Mouse (Mus musculus) cerebral cortex, adult 2 months (tissue): ENCODE results near the gene Cdh13.

Experiments used
- WGBS: fragments of 180-500 bp; shearing (Covaris S2); methylation state at CpG from one replicate; pipeline ENCODE4 v1.1.7; 2018; 5-methylcytosine and 5-hydroxymethylcytosine counted together

The Cdh13 gene

GRCm38 (mm10) chr8:118283600-118284111 lies at the start of gene Cdh13:
Cdh13 (plus strand) TSS chr8:118283733.
- WGBS, result under 1% methylated on average over 33 of the region's 33 CpGs

GRCm38 (mm10) chr8:118235626-118236025 lies 47.9 kb upstream of the Cdh13 start:
- WGBS, result 76% methylated on average over 7 of the region's 7 CpGs

DNA sequence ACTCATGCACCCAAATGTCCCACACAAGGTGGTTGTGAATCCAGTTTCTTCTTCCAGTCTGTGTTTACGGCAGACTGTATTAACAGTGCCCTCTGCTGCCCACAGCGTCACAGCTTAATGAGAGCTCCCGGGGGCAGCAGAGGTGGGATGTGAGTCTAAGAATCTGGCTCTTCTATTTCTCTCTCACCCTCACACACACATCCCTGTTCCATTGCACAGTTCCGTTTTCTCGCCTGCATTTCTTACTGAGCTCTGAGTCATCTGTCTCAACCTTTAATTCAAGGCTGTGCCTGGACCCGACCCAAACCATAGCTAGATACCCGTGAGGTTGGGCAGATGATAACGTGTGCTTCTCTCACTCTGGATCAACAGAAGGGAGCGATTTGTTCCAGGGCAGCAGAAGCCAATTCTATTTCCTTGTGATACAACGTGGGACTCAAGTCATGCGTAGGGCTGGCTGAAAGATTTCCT lies 46.3 kb upstream of the Cdh13 start:
- 29% methylated on average over 11 of the region's 11 CpGs for WGBS

GRCm38 (mm10) chr8:118238156-118238555 lies 45.4 kb upstream of the Cdh13 start:
- 60% methylated on average over 5 of the region's 5 CpGs for WGBS

- 70% methylated on average over 1 of the region's 1 CpGs for WGBS
Measured at GRCm38 (mm10) chr8:118239186-118239585, 44.3 kb upstream of the Cdh13 start.

DNA sequence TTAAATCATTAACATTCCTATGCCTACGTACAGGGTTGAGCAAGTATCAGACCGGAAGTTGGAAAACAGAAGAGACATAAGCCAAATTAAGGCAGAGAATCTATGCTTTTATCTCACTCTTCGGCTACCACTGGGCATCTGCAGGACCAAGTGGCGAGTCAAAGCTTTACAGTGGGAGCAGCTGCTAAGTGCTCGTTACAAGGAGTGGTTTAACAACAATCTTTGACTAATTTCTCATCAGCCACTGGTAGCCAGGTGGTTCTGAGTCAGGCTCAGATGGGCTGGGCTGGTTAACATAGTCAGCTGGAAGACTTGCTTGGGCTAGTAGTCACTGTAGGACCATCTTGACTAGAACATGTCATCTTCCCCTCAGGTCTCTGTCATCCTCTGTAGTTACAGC lies 34.2 kb upstream of the Cdh13 start:
- WGBS, result 92% methylated on average over 5 of the region's 5 CpGs

- 82% methylated on average over 7 of the region's 7 CpGs for WGBS
Measured at GRCm38 (mm10) chr8:118249923-118250322, 33.6 kb upstream of the Cdh13 start.

DNA sequence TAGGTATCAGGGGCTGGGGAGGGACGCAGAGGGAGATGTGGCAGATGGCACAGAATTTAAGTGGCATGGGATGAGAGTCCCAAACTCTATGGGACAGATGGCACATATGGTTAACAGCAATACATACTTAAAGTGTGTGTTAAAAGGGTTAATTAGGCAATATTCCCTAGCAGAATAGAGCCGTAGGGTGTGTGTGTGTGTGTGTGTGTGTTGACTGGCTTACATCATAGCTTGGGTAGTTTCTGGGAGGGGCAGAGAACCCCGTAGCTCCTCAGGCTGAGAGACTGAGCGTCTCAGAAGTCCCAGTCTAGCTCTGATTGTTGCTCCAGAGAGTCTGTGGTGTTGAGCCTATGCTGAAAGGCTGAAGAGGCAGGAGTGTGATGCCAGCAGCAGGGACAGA lies 20.4 kb upstream of the Cdh13 start:
- 69% methylated on average over 4 of the region's 4 CpGs for WGBS

- WGBS, result 34% methylated on average over 7 of the region's 7 CpGs
Measured at GRCm38 (mm10) chr8:118270751-118271402, 12.7 kb upstream of the Cdh13 start.

DNA sequence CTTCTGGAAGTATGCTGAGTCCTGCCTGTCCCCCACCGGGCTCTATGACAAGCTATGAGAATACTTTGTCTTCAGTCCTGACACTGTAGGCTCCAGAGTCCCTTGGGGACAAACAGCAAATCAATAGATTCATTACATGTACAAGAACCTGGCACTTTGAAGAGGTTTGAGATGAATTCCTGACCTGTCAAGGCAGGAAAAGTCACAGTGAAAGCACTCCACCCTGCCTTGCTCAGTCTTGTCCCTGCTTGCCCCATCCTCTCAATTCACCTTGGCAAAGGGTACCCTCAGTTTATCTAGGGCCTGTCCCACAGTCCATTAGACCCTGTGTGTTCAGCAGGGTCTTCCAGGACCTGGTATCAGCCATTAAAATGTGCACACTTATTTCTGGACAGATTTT lies 11.0 kb upstream of the Cdh13 start:
- 100% methylated on average over 1 of the region's 1 CpGs for WGBS

DNA sequence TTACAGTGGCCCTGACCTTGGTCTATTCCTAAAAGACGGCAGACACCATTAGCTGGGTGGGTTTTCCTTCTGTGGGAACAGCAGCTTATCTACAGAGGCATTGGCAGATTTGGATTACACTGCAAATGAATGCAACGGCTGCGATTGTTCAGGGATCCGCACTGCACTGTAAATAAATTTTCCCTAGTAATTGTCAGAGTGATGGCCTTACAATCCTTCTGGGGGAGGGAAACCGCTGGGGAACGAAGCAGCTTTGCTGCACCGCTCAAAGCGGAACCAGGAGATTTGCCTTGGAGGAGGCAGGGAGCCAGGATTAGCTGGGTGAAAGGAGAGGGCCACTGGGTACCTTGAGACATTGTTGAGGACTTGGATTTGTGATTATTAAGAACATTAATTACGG lies 9.3 kb upstream of the Cdh13 start:
- 50% methylated on average over 9 of the region's 9 CpGs for WGBS

GRCm38 (mm10) chr8:118274688-118275087 lies 8.8 kb upstream of the Cdh13 start:
- WGBS, result 6% methylated on average over 4 of the region's 4 CpGs

GRCm38 (mm10) chr8:118284112-118285029 lies 838 bp downstream of the Cdh13 start:
- 3% methylated on average over 46 of the region's 46 CpGs for WGBS

GRCm38 (mm10) chr8:118285596-118286281 lies 2.2 kb downstream of the Cdh13 start:
- 52% methylated on average over 10 of the region's 10 CpGs for WGBS

DNA sequence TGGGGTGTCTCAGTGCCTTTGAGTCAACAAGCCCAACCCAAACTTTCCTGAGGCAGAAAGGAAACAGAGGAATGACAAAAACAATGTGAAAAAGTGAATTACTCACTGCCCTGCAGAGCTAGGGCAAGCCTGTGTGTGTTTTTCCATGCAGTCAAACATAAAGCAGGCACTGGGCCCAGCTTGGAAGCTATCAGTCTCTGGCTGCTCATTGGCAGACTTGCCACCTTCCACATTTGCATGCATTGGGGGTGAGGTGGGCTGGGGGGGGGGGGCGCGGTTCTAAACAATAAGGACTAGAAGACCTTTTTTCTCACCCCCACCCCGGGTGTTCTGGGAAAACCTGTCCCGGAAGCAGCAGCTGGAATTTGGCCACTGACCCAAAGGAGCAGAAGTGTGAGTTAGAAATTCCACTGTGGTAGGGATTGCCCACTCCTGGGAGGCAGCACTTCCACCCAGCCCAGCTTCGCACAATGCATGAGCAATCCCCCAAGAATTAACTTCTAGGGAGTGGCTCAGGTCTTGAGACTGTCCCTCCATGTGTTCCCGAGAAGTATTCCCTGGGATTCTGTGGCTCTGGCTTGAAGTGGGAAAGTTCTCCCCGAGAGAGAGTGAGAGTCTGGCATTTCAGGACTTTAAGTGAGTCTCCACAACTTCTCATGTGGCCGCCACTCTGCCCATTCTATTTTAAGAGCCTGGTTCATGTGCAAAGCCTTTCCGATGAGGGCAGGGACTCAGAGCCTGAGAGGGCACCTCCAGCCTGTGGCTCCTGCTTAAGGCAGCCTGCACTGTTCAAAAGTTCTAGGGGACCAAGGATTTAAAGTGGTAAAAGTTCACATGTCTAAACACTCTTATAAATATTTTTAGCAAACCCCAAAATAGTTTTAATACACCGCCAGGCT lies 3.0 kb downstream of the Cdh13 start:
- WGBS, result 29% methylated on average over 10 of the region's 10 CpGs

DNA sequence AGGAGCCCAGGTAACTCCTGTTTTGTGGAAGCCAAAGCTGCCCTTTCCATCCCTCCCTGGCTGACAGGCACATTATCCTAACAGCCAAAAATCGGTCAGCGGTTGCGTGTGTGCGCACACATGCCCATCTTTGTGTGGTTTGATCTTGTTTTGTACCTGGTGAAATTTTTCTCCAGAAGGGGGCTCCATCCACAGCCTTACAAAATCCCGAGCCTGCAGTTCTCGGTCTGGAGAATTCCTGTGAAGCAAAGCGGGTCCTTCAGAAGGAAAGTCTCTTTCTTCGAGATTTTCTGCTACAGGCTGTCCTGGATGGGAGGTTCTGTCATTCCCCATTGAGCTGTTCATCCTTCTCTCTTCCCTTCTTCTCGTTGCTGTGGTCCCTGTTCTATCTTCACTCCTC lies 4.0 kb downstream of the Cdh13 start:
- WGBS, result 18% methylated on average over 9 of the region's 9 CpGs

GRCm38 (mm10) chr8:118288259-118288952 lies 4.9 kb downstream of the Cdh13 start:
- WGBS, result 69% methylated on average over 8 of the region's 8 CpGs

GRCm38 (mm10) chr8:118289091-118289490 lies 5.6 kb downstream of the Cdh13 start:
- WGBS, result 89% methylated on average over 4 of the region's 4 CpGs

DNA sequence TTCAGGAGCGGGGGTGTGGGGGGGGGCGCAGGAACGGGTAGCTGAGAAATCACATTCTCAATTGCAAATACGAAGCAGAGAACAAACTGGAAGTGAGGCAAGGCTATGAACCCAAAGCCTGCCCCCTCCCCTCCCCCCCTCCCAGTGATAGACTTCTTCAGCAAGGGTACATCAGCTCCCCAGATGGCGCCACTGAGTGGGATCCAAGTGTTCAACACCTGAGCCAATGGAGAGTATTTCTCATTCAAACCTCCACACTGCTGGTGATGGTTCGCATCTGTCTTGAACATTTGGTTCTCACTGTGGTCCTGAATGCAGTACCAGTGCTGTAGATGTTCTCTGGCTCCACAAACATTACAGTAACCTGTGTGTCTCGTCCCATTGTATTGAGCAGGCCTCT lies 6.0 kb downstream of the Cdh13 start:
- 85% methylated on average over 7 of the region's 7 CpGs for WGBS

DNA sequence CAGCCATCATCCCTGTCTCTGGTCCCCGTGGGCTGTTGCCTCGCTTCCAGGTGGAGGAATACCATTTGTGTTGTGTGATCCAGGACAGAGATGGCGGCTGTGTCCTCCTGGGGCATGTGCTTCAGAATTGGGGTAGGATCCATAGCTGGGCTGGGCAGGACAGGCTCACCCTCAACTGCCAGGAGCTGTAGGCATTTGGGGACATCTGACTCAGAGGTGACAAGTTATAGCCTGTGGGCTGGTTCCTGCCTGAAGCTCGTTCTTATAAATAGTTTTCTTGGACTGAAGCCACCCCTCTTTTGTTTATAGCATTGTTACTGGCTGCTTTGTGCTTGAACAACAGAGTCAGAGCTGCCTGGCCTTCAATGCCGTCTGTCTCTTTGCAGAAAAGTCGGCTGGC lies 6.7 kb downstream of the Cdh13 start:
- WGBS, result 61% methylated on average over 6 of the region's 6 CpGs
